Mouse (Mus musculus): ENCODE measurements around the gene Fgfr2. TPM values are rescaled to one million over a fixed set of nuclear protein-coding genes. Genes with fewer than 3 reads are reported as not detected.

Fgfr2 gene
- polyA plus RNA-seq, 1 experiment from 2014 or later, result 18.5 TPM

- H3K27ac ChIP-seq, result no peak overlapping the region
- no peaks in the 10 kb centered on the region for H3K4me1 ChIP-seq
- no peak overlapping the region for H3K4me2 ChIP-seq
- no peaks in the 10 kb centered on the region for H3K27me3 ChIP-seq (replicated peaks)
- 61% methylated on average over 2 of the region's 2 CpGs for WGBS (ENCODE audit: insufficient replicate concordance)
- no peak overlapping the region for H3K4me3 ChIP-seq
- no peaks in the 10 kb centered on the region for H3K36me3 ChIP-seq
- no peak for ATAC-seq
- H3K9me3 ChIP-seq (replicated peaks), result no peaks in the 10 kb centered on the region
- no peak overlapping the region for H3K9ac ChIP-seq
These were observed 2928.1 kb downstream of the Fgfr2 start for GRCm38 (mm10) chr7:130195081-130195480.

GRCm38 (mm10) chr7:130190329-130190975 lies 2932.7 kb downstream of the Fgfr2 start:
- Histone ChIP-seq H3K9ac (no peak overlapping the region), H3K4me1 (no peaks in the 10 kb centered on the region), H3K36me3 (peaks cover 5% of the 10 kb centered on the region; the same call in 1 of the 2 replicates), H3K4me3 (no peak overlapping the region), H3K4me2 (no peak overlapping the region), H3K27ac (no peak overlapping the region), H3K9me3 (replicated peaks) (no peaks in the 10 kb centered on the region), H3K27me3 (replicated peaks) (no peaks in the 10 kb centered on the region)
- WGBS (ENCODE audit: insufficient replicate concordance), result 55% methylated on average over 15 of the region's 15 CpGs
- no peak for ATAC-seq

- no peak overlapping the region for H3K4me2 ChIP-seq
- H3K27me3 ChIP-seq (replicated peaks), result no peaks in the 10 kb centered on the region
- no peak overlapping the region for H3K9ac ChIP-seq
- H3K9me3 ChIP-seq (replicated peaks), result no peaks in the 10 kb centered on the region
- H3K4me1 ChIP-seq, result no peaks in the 10 kb centered on the region
- H3K27ac ChIP-seq, result no peak overlapping the region
- no peak overlapping the region for H3K4me3 ChIP-seq
- peaks cover 9% of the 10 kb centered on the region for H3K36me3 ChIP-seq
- WGBS (ENCODE audit: insufficient replicate concordance), result 67% methylated on average over 4 of the region's 4 CpGs
- ATAC-seq, result no peak
These were observed 2933.2 kb downstream of the Fgfr2 start for GRCm38 (mm10) chr7:130189901-130190300.

- H3K36me3 ChIP-seq, result peaks cover 20% of the 10 kb centered on the region
- WGBS (ENCODE audit: insufficient replicate concordance), result 54% methylated on average over 2 of the region's 2 CpGs
- no peaks in the 10 kb centered on the region for H3K4me1 ChIP-seq
- no peak overlapping the region for H3K9ac ChIP-seq
- H3K27ac ChIP-seq, result no peak overlapping the region
- no peak overlapping the region for H3K4me3 ChIP-seq
- H3K4me2 ChIP-seq, result no peak overlapping the region
- no peaks in the 10 kb centered on the region for H3K27me3 ChIP-seq (replicated peaks)
- no peak for ATAC-seq
- H3K9me3 ChIP-seq (replicated peaks), result no peaks in the 10 kb centered on the region
These were observed 2935.0 kb downstream of the Fgfr2 start for GRCm38 (mm10) chr7:130188108-130188507.

- peaks cover 4% of the 10 kb centered on the region; the same call in 1 of the 2 replicates for H3K4me1 ChIP-seq
- WGBS (ENCODE audit: insufficient replicate concordance), result 57% methylated on average over 5 of the region's 5 CpGs
- no peak overlapping the region for H3K9ac ChIP-seq
- H3K9me3 ChIP-seq (replicated peaks), result no peaks in the 10 kb centered on the region
- no peak for ATAC-seq
- no peak overlapping the region for H3K4me3 ChIP-seq
- peaks cover 20% of the 10 kb centered on the region for H3K36me3 ChIP-seq
- H3K27me3 ChIP-seq (replicated peaks), result no peaks in the 10 kb centered on the region
- no peak overlapping the region for H3K27ac ChIP-seq
- no peak overlapping the region for H3K4me2 ChIP-seq
These were observed 2938.3 kb downstream of the Fgfr2 start for GRCm38 (mm10) chr7:130184864-130185263.

GRCm38 (mm10) chr7:130183960-130184359 lies 2939.2 kb downstream of the Fgfr2 start:
- H3K36me3 ChIP-seq, result peaks cover 20% of the 10 kb centered on the region
- H3K27me3 ChIP-seq (replicated peaks), result no peaks in the 10 kb centered on the region
- H3K9ac ChIP-seq, result no peak overlapping the region
- no peaks in the 10 kb centered on the region for H3K9me3 ChIP-seq (replicated peaks)
- 74% methylated on average over 5 of the region's 5 CpGs for WGBS (ENCODE audit: insufficient replicate concordance)
- peaks cover 4% of the 10 kb centered on the region; the same call in 1 of the 2 replicates for H3K4me1 ChIP-seq
- no peak overlapping the region for H3K4me3 ChIP-seq
- H3K27ac ChIP-seq, result no peak overlapping the region
- no peak overlapping the region for H3K4me2 ChIP-seq
- no peak for ATAC-seq

GRCm38 (mm10) chr7:130182551-130182950 lies 2940.6 kb downstream of the Fgfr2 start:
- 26% methylated on average over 18 of the region's 18 CpGs for WGBS (ENCODE audit: insufficient replicate concordance)
- ATAC-seq, result no peak
- no peak overlapping the region for H3K9ac ChIP-seq
- H3K27me3 ChIP-seq (replicated peaks), result no peaks in the 10 kb centered on the region
- H3K4me2 ChIP-seq, result 0 out of 2 replicates have a peak overlapping the region, but pooled peaks have one; percentile 14
- H3K4me3 ChIP-seq, result no peak overlapping the region; the same call in 1 of the 2 replicates
- peaks cover 4% of the 10 kb centered on the region; the same call in 1 of the 2 replicates for H3K4me1 ChIP-seq
- H3K9me3 ChIP-seq (replicated peaks), result no peaks in the 10 kb centered on the region
- H3K27ac ChIP-seq, result no peak overlapping the region
- peaks cover 23% of the 10 kb centered on the region for H3K36me3 ChIP-seq

- no peak overlapping the region for H3K4me3 ChIP-seq
- H3K9me3 ChIP-seq (replicated peaks), result no peaks in the 10 kb centered on the region
- peaks cover 13% of the 10 kb centered on the region; the same call in 1 of the 2 replicates for H3K36me3 ChIP-seq
- H3K4me1 ChIP-seq, result peaks cover 4% of the 10 kb centered on the region; the same call in 1 of the 2 replicates
- no peak for ATAC-seq
- H3K9ac ChIP-seq, result no peak overlapping the region
- H3K4me2 ChIP-seq, result no peak overlapping the region
- no peaks in the 10 kb centered on the region for H3K27me3 ChIP-seq (replicated peaks)
- no peak overlapping the region for H3K27ac ChIP-seq
- 41% methylated on average over 3 of the region's 3 CpGs for WGBS (ENCODE audit: insufficient replicate concordance)
These were observed 2944.2 kb downstream of the Fgfr2 start for GRCm38 (mm10) chr7:130178991-130179390.

- WGBS (ENCODE audit: insufficient replicate concordance), result 71% methylated on average over 5 of the region's 5 CpGs
- H3K4me3 ChIP-seq, result no peak overlapping the region
- no peaks in the 10 kb centered on the region for H3K4me1 ChIP-seq
- no peak for ATAC-seq
- H3K4me2 ChIP-seq, result no peak overlapping the region
- no peaks in the 10 kb centered on the region for H3K9me3 ChIP-seq (replicated peaks)
- no peaks in the 10 kb centered on the region for H3K27me3 ChIP-seq (replicated peaks)
- H3K36me3 ChIP-seq, result peaks cover 13% of the 10 kb centered on the region; the same call in 1 of the 2 replicates
- H3K9ac ChIP-seq, result no peak overlapping the region
- H3K27ac ChIP-seq, result no peak overlapping the region
These were observed 2946.1 kb downstream of the Fgfr2 start for GRCm38 (mm10) chr7:130177009-130177408.

- Histone ChIP-seq H3K9me3 (replicated peaks) (no peaks in the 10 kb centered on the region), H3K9ac (no peak overlapping the region), H3K4me3 (no peak overlapping the region), H3K4me2 (no peak overlapping the region), H3K4me1 (no peaks in the 10 kb centered on the region), H3K36me3 (peaks cover 21% of the 10 kb centered on the region), H3K27ac (no peak overlapping the region), H3K27me3 (replicated peaks) (no peaks in the 10 kb centered on the region)
- no peak for ATAC-seq
- 51% methylated on average over 7 of the region's 7 CpGs for WGBS (ENCODE audit: insufficient replicate concordance)
These were observed 2948.6 kb downstream of the Fgfr2 start for GRCm38 (mm10) chr7:130174525-130174924.

- H3K36me3 ChIP-seq, result peaks cover 26% of the 10 kb centered on the region
- H3K4me2 ChIP-seq, result no peak overlapping the region
- no peak overlapping the region for H3K9ac ChIP-seq
- no peak for ATAC-seq
- no peak overlapping the region for H3K27ac ChIP-seq
- H3K4me3 ChIP-seq, result no peak overlapping the region
- 68% methylated on average over 5 of the region's 5 CpGs for WGBS (ENCODE audit: insufficient replicate concordance)
- H3K4me1 ChIP-seq, result no peaks in the 10 kb centered on the region
- H3K27me3 ChIP-seq (replicated peaks), result no peaks in the 10 kb centered on the region
- H3K9me3 ChIP-seq (replicated peaks), result no peaks in the 10 kb centered on the region
These were observed 2949.2 kb downstream of the Fgfr2 start for GRCm38 (mm10) chr7:130173914-130174313.

- H3K4me1 ChIP-seq, result 0 out of 2 replicates have a peak, but pooled peaks cover 2% of the 10 kb centered on the region
- H3K9me3 ChIP-seq (replicated peaks), result no peaks in the 10 kb centered on the region
- no peak for ATAC-seq
- no peak overlapping the region for H3K9ac ChIP-seq
- H3K4me3 ChIP-seq, result no peak overlapping the region
- H3K27ac ChIP-seq, result no peak overlapping the region
- WGBS (ENCODE audit: insufficient replicate concordance), result 64% methylated on average over 8 of the region's 8 CpGs
- peaks cover 23% of the 10 kb centered on the region for H3K36me3 ChIP-seq
- no peaks in the 10 kb centered on the region for H3K27me3 ChIP-seq (replicated peaks)
- H3K4me2 ChIP-seq, result no peak overlapping the region
These were observed 2953.0 kb downstream of the Fgfr2 start for GRCm38 (mm10) chr7:130170144-130170543.

Measured in liver, embryonic 12.5 days (tissue).